Mouse (Mus musculus): ENCODE measurements around the gene Marveld1. TPM values are rescaled to one million over a fixed set of nuclear protein-coding genes. Genes with fewer than 3 reads are reported as not detected.

Marveld1 gene
- total and polyA plus RNA-seq, 3 experiments = 0.11 TPM; not detected in 2

DNA sequence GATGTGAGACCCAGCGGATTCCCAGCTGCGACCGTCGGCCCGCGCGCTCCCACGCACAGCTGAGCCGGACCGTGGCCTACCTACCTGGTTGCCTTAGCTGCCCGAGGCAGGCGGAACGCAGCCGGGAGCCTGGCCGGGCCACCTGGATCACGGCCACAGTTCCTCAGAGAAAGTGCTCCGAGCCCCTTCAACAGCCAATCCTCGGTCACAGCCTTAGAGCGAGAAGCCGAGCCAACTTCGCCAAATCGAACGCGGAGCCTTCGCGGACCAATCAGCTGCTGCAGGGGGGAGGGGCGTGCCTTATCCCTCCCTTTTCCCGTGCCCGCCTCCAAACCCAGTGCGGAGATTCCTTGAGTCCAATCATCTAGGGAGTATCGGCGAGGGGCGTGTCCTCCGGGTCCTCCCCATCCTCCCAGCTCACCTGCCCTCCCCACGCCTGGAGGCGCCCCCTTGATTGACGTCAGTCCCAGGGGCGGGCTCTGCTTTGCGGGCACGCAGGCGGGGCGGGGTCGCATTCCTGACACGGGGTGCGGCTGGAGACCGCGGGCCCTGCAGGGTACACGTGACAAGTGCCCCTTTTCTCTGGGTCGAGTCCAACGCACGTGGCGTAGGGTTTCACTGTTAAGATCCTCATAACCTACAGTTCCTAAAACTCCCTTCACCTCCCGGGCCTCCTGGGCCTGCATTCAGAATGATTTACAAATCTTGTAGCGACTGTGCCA is 18.3 kb upstream of the Marveld1 start, which contains the start of gene Avpi1:
Gene Avpi1, minus strand, starts transcription at position 273 of the 722 bp plus-strand sequence.
- ATAC-seq (ENCODE audit: extremely low read depth, insufficient number of reproducible peaks, low FRiP score, poor library complexity, severe bottlenecking) (peak; percentile 96), DNase-seq (ENCODE audit: low spot score) (peak; percentile 91)
- TF ChIP-seq POLR2AphosphoS5 (IDR thresholded peaks at IDR 0.05; ENCODE audit: insufficient replicate concordance, low read depth, low read length) = no peak
- TF ChIP-seq GATA2 (IDR thresholded peaks at IDR 0.05; ENCODE audit: borderline replicate concordance, low read depth, low read length) = no peak
- no peak for TF ChIP-seq CTCF (IDR thresholded peaks at IDR 0.05; ENCODE audit: low read depth, low read length)
- no peak for TF ChIP-seq TAL1 (conservative IDR thresholded peaks at IDR 0.05; ENCODE audit: low read depth, low read length)
- no peak for TF ChIP-seq GATA1 (IDR thresholded peaks at IDR 0.05; ENCODE audit: borderline replicate concordance, low read length)
- Histone ChIP-seq H3K36me3 (replicated peaks) (peaks cover 26% of the 10 kb centered on the region), H3K9me3 (replicated peaks) (no peaks in the 10 kb centered on the region), H3K27me3 (ENCODE audit: insufficient read depth, low read length) (peaks cover 7% of the 10 kb centered on the region; the same call in 1 of the 2 replicates), H3K4me3 (ENCODE audit: low read depth, low read length) (peak within 1 kb of the TSS; percentile 77), H3K4me1 (ENCODE audit: insufficient read depth, low read depth, low read length) (peaks cover 56% of the 10 kb centered on the region)

DNA sequence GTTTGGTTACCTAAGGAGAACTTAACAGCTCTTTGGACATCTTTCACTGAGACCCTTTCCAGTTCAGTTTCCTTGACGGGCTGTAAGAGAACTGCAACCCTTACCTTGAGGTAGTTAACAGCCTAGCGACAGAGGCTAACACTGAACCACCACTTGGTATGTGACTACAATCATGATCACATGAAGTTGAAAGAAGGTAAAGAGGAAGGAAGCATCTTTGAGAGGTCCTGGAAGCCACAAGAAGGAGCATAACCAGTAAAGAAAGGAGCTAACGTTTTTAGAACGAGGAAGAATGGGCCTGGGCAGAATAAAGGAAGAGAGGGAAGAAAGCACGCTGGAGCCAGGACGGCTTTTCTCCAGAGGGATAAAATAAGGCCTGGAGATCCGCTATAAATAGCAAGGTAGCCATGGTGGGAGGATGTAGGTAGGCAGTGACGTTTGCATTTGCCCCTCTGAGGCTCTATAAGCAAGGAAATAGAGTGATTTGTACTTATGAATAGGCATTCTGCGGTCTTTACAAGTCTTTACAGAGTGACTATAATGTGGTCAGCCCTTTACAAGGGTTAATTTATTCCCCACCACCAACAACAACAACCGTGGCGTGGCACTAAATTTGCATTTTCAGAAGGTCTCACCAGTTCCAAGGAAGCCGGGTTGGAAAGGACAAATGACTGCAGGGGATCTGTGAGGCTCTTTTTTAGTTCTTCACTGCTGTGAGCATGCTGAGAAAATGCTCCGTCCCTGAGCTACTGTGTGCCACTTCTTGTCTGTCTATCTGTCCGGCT is 17.5 kb upstream of the Marveld1 start:
- H3K4me1 ChIP-seq (ENCODE audit: insufficient read depth, low read depth, low read length) = peaks cover 59% of the 10 kb centered on the region
- no peaks in the 10 kb centered on the region for H3K9me3 ChIP-seq (replicated peaks)
- H3K4me3 ChIP-seq (ENCODE audit: low read depth, low read length) = peak overlapping the region; percentile 77; the same call in 1 of the 2 replicates
- no peak for DNase-seq (ENCODE audit: low spot score)
- peaks cover 19% of the 10 kb centered on the region for H3K36me3 ChIP-seq (replicated peaks)
- peaks cover 7% of the 10 kb centered on the region; the same call in 1 of the 2 replicates for H3K27me3 ChIP-seq (ENCODE audit: insufficient read depth, low read length)
- ATAC-seq (ENCODE audit: extremely low read depth, insufficient number of reproducible peaks, low FRiP score, poor library complexity, severe bottlenecking) = no peak
- no peak for TF ChIP-seq TAL1 (conservative IDR thresholded peaks at IDR 0.05; ENCODE audit: low read depth, low read length)
- no peak for TF ChIP-seq GATA2 (IDR thresholded peaks at IDR 0.05; ENCODE audit: borderline replicate concordance, low read depth, low read length)
- no peak for TF ChIP-seq CTCF (IDR thresholded peaks at IDR 0.05; ENCODE audit: low read depth, low read length)
- TF ChIP-seq GATA1 (IDR thresholded peaks at IDR 0.05; ENCODE audit: borderline replicate concordance, low read length) = no peak
- no peak for TF ChIP-seq POLR2AphosphoS5 (IDR thresholded peaks at IDR 0.05; ENCODE audit: insufficient replicate concordance, low read depth, low read length)

DNA sequence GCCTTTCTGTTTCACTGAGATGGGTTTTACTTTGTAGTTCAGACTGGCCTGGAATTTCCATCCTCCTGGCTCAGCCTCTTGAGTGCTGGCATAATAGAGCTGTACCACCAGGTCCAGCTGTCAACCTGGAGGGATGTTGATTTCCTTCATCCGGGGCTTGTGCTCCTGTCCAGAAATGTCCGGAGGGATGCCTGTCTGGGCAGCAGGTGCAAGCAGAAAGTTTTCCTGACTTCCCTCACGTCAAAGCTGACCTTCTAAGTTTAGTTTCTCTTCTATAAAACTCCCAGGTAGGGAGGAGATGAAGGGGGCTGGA is 16.9 kb upstream of the Marveld1 start:
- no peaks in the 10 kb centered on the region for H3K9me3 ChIP-seq (replicated peaks)
- H3K4me3 ChIP-seq (ENCODE audit: low read depth, low read length) = no peak overlapping the region
- TF ChIP-seq GATA2 (IDR thresholded peaks at IDR 0.05; ENCODE audit: borderline replicate concordance, low read depth, low read length) (no peak), CTCF (IDR thresholded peaks at IDR 0.05; ENCODE audit: low read depth, low read length) (no peak), TAL1 (conservative IDR thresholded peaks at IDR 0.05; ENCODE audit: low read depth, low read length) (no peak), POLR2AphosphoS5 (IDR thresholded peaks at IDR 0.05; ENCODE audit: insufficient replicate concordance, low read depth, low read length) (no peak), GATA1 (IDR thresholded peaks at IDR 0.05; ENCODE audit: borderline replicate concordance, low read length) (no peak)
- H3K4me1 ChIP-seq (ENCODE audit: insufficient read depth, low read depth, low read length) = peaks cover 60% of the 10 kb centered on the region
- H3K36me3 ChIP-seq (replicated peaks) = peaks cover 13% of the 10 kb centered on the region
- ATAC-seq (ENCODE audit: extremely low read depth, insufficient number of reproducible peaks, low FRiP score, poor library complexity, severe bottlenecking) (no peak), DNase-seq (ENCODE audit: low spot score) (no peak)
- peaks cover 7% of the 10 kb centered on the region; the same call in 1 of the 2 replicates for H3K27me3 ChIP-seq (ENCODE audit: insufficient read depth, low read length)

DNA sequence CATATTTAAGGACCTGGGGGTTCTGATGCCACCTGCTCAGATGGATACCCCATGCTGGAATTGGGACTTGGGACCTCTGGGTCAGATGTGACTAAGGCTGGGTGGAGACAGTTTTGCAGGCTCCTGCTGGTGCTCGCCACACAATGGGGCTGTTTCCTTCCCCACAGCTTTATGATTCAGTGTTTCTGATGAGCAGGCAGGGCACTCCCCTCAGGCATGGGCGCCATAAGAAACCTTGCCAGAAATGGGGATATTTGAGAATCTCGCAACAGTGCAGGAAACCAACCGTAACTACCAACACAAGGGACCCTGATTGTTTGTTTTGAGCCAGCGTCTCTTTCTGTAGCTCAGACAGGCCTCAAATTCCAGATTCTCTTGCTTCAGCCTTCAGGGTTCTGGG is 16.1 kb upstream of the Marveld1 start:
- Histone ChIP-seq H3K27me3 (ENCODE audit: insufficient read depth, low read length) (peaks cover 14% of the 10 kb centered on the region; the same call in 1 of the 2 replicates), H3K4me3 (ENCODE audit: low read depth, low read length) (no peak overlapping the region), H3K4me1 (ENCODE audit: insufficient read depth, low read depth, low read length) (peaks cover 62% of the 10 kb centered on the region), H3K36me3 (replicated peaks) (peaks cover 9% of the 10 kb centered on the region), H3K9me3 (replicated peaks) (no peaks in the 10 kb centered on the region)
- ATAC-seq (ENCODE audit: extremely low read depth, insufficient number of reproducible peaks, low FRiP score, poor library complexity, severe bottlenecking) (no peak), DNase-seq (ENCODE audit: low spot score) (no peak)
- TF ChIP-seq POLR2AphosphoS5 (IDR thresholded peaks at IDR 0.05; ENCODE audit: insufficient replicate concordance, low read depth, low read length) (no peak), CTCF (IDR thresholded peaks at IDR 0.05; ENCODE audit: low read depth, low read length) (no peak), TAL1 (conservative IDR thresholded peaks at IDR 0.05; ENCODE audit: low read depth, low read length) (no peak), GATA2 (IDR thresholded peaks at IDR 0.05; ENCODE audit: borderline replicate concordance, low read depth, low read length) (no peak)

DNA sequence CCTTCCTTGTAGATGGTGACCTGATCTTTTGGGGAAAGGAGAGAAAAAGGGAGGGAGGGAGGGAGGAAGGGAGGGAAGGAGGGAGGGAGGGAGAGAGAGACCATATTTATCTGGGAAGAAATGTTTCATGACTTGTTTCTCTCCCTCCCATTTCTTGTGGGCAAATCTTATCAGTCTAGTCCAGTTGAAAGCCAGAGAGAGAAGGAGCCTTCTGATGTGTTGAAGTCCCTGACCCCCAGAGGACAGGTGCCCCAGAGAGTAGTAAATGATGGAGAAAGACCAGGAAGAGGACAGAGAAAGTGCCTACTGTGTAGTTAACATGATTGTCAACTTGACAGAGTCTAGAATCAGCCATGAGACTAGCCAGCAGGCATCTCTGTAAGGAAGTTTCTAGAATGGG is 12.1 kb upstream of the Marveld1 start:
- TF ChIP-seq TAL1 (conservative IDR thresholded peaks at IDR 0.05; ENCODE audit: low read depth, low read length) (no peak), GATA1 (IDR thresholded peaks at IDR 0.05; ENCODE audit: borderline replicate concordance, low read length) (no peak), GATA2 (IDR thresholded peaks at IDR 0.05; ENCODE audit: borderline replicate concordance, low read depth, low read length) (no peak), POLR2AphosphoS5 (IDR thresholded peaks at IDR 0.05; ENCODE audit: insufficient replicate concordance, low read depth, low read length) (no peak), CTCF (IDR thresholded peaks at IDR 0.05; ENCODE audit: low read depth, low read length) (no peak)
- ATAC-seq (ENCODE audit: extremely low read depth, insufficient number of reproducible peaks, low FRiP score, poor library complexity, severe bottlenecking) = no peak
- peaks cover 33% of the 10 kb centered on the region for H3K4me1 ChIP-seq (ENCODE audit: insufficient read depth, low read depth, low read length)

DNA sequence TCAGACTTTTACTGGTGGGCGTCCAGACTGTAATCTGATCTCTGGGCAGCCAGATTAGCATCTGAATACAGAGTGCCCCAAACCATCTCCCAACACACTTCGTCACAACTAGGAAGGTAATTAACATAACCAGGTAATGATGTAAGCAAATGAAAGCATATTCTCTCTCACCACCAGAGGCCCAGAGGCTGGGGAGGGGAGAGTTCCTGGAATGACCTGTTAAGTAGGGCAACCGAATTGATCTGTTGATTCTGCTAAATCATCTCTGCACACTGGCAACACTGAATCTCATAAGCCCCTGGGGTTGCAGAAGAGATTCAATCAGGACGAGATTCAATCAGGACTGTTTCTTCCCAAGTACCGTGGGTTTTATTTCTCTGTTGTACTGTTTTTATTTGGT is 11.1 kb upstream of the Marveld1 start:
- TF ChIP-seq GATA2 (IDR thresholded peaks at IDR 0.05; ENCODE audit: borderline replicate concordance, low read depth, low read length) (no peak), TAL1 (conservative IDR thresholded peaks at IDR 0.05; ENCODE audit: low read depth, low read length) (no peak), POLR2AphosphoS5 (IDR thresholded peaks at IDR 0.05; ENCODE audit: insufficient replicate concordance, low read depth, low read length) (no peak), GATA1 (IDR thresholded peaks at IDR 0.05; ENCODE audit: borderline replicate concordance, low read length) (no peak), CTCF (IDR thresholded peaks at IDR 0.05; ENCODE audit: low read depth, low read length) (no peak)
- no peak; the same call in 1 of the 2 replicates for ATAC-seq (ENCODE audit: extremely low read depth, insufficient number of reproducible peaks, low FRiP score, poor library complexity, severe bottlenecking)
- Histone ChIP-seq H3K27me3 (ENCODE audit: insufficient read depth, low read length) (peaks cover 12% of the 10 kb centered on the region; the same call in 1 of the 2 replicates), H3K36me3 (replicated peaks) (no peaks in the 10 kb centered on the region), H3K9me3 (replicated peaks) (no peaks in the 10 kb centered on the region), H3K4me3 (ENCODE audit: low read depth, low read length) (no peak overlapping the region), H3K4me1 (ENCODE audit: insufficient read depth, low read depth, low read length) (peaks cover 26% of the 10 kb centered on the region)
- DNase-seq (ENCODE audit: low spot score) = no peak

More for the DNA sequence above, 12.1 kb upstream of the Marveld1 start:
- Histone ChIP-seq H3K27me3 (ENCODE audit: insufficient read depth, low read length) (peaks cover 16% of the 10 kb centered on the region; the same call in 1 of the 2 replicates), H3K36me3 (replicated peaks) (no peaks in the 10 kb centered on the region), H3K9me3 (replicated peaks) (no peaks in the 10 kb centered on the region), H3K4me3 (ENCODE audit: low read depth, low read length) (no peak overlapping the region)
- no peak for DNase-seq (ENCODE audit: low spot score)

Data from G1E (cell line).